Mouse (Mus musculus): ENCODE data around the gene Gpr34. TPM values are rescaled to one million over a fixed set of nuclear protein-coding genes. Genes with fewer than 3 reads are reported as not detected.

Gene Gpr34
- total and polyA plus RNA-seq, 2 experiments from 2014 or later, result 3.9 to 5.6 TPM

DNA sequence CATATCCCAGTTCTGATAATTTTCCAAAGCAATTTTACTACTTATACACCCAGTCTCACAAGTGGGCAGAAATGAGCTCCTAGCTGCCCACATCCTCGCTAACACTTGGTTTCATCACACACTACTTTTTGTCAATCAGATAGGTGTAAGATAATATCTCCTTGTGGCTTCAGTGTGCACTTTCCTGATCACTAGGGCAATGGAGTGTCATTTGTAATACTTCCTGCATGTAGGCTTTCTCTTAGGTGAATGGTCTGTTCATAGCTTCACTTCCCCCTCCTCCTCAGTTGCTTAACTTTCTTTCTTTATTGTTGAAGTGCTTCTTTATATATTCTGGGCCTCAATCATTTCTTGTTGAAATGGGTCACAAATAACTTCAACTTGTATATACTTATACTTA, 20.4 kb downstream of the Gpr34 start:
- ATAC-seq (no peak), DNase-seq (no peak)
- no peak for TF ChIP-seq CTCF (IDR thresholded peaks at IDR 0.05; ENCODE audit: low read depth)
- no peak overlapping the region for H3K9ac ChIP-seq
- H3K4me3 ChIP-seq (ENCODE audit: low read depth, low read length), result no peak overlapping the region
- H3K9me3 ChIP-seq (ENCODE audit: low read length), result no peaks in the 10 kb centered on the region
- no peaks in the 10 kb centered on the region for H3K27me3 ChIP-seq (ENCODE audit: insufficient read depth, low read length)
- WGBS, result 79% methylated on average over 1 of the region's 1 CpGs
- no peak overlapping the region for H3K27ac ChIP-seq (ENCODE audit: low read depth, low read length)
- H3K4me1 ChIP-seq (ENCODE audit: insufficient read depth), result no peaks in the 10 kb centered on the region
- H3K4me2 ChIP-seq (ENCODE audit: low read depth), result no peak overlapping the region
- no peaks in the 10 kb centered on the region for H3K36me3 ChIP-seq (ENCODE audit: insufficient read depth)

DNA sequence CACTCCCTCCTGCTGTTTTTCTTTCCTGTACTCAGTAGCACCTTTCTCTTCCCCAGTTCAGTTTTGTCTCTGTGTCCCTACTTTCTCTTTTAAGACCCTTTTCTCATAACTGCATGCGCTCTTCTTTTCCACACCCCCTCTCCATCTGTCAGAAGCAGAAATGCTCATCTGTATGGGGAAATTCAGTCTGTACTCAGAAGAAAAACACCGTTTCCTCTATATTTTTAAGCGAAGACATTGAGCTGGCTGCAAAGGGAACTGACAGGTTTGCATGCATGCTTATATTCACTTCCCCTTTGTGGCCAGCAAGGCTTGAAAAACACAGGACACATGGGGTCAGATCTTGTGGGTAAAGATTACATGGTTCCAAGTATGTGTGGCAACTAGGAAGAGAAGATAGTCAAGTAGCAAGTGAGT, 23.1 kb downstream of the Gpr34 start:
- WGBS, result 68% methylated on average over 3 of the region's 3 CpGs
- Histone ChIP-seq H3K4me2 (ENCODE audit: low read depth) (no peak overlapping the region), H3K36me3 (ENCODE audit: insufficient read depth) (no peaks in the 10 kb centered on the region), H3K4me1 (ENCODE audit: insufficient read depth) (no peaks in the 10 kb centered on the region), H3K9ac (no peak overlapping the region), H3K27ac (ENCODE audit: low read depth, low read length) (no peak overlapping the region), H3K9me3 (ENCODE audit: low read length) (no peaks in the 10 kb centered on the region), H3K27me3 (ENCODE audit: insufficient read depth, low read length) (no peaks in the 10 kb centered on the region), H3K4me3 (ENCODE audit: low read depth, low read length) (no peak overlapping the region)
- no peak for TF ChIP-seq CTCF (IDR thresholded peaks at IDR 0.05; ENCODE audit: low read depth)
- DNase-seq (no peak), ATAC-seq (no peak)

DNA sequence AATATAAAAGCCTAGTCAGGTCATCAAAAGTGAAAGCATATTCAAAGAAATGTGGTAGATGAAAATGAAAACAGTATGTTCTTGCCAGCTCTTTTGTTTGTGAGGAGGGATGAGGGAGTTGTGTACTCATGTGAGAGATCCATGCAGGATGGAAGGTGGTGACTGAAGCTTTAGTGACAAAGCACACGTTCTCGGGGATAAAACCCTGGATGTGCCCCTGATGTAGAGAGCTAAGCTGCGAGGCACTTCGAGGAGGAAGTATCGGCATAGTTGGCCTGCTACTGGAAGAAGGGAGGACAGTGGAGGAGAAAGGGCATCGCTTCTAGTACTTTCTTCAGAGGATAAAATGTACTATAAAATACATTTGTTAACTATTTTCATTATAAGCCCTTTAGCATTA, 24.0 kb downstream of the Gpr34 start:
- DNase-seq (no peak), ATAC-seq (no peak)
- Histone ChIP-seq H3K4me2 (ENCODE audit: low read depth) (no peak overlapping the region), H3K27ac (ENCODE audit: low read depth, low read length) (no peak overlapping the region), H3K9me3 (ENCODE audit: low read length) (no peaks in the 10 kb centered on the region), H3K9ac (no peak overlapping the region), H3K27me3 (ENCODE audit: insufficient read depth, low read length) (no peaks in the 10 kb centered on the region), H3K4me3 (ENCODE audit: low read depth, low read length) (no peak overlapping the region), H3K36me3 (ENCODE audit: insufficient read depth) (no peaks in the 10 kb centered on the region), H3K4me1 (ENCODE audit: insufficient read depth) (no peaks in the 10 kb centered on the region)
- WGBS, result 83% methylated on average over 6 of the region's 6 CpGs
- TF ChIP-seq CTCF (IDR thresholded peaks at IDR 0.05; ENCODE audit: low read depth), result no peak

DNA sequence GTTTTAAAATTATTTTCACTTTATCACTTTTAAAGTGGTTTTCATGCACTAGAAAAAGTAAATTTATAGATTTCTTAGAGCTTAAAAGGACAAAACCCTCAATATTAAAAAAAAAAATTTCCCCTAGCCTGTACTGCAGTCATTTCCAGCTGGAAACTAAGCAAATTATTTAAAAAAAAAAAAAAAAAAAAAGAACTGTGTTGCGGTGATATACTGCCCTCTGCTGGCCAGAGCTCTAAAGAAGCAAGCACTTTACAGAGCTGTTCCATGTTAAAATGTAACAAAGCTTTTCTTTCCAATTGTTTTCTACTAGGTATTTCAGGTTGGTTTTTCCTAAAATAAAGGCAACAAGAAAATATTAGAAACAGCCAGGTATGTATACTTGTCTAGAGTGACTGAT, 24.8 kb downstream of the Gpr34 start:
- H3K9ac ChIP-seq, result no peak overlapping the region
- H3K27me3 ChIP-seq (ENCODE audit: insufficient read depth, low read length), result no peaks in the 10 kb centered on the region
- H3K36me3 ChIP-seq (ENCODE audit: insufficient read depth), result no peaks in the 10 kb centered on the region
- H3K9me3 ChIP-seq (ENCODE audit: low read length), result no peaks in the 10 kb centered on the region
- 11% methylated on average over 1 of the region's 1 CpGs for WGBS
- H3K4me3 ChIP-seq (ENCODE audit: low read depth, low read length), result no peak overlapping the region
- no peaks in the 10 kb centered on the region for H3K4me1 ChIP-seq (ENCODE audit: insufficient read depth)
- TF ChIP-seq CTCF (IDR thresholded peaks at IDR 0.05; ENCODE audit: low read depth), result peak; percentile 64
- H3K27ac ChIP-seq (ENCODE audit: low read depth, low read length), result no peak overlapping the region
- no peak overlapping the region for H3K4me2 ChIP-seq (ENCODE audit: low read depth)
- no peak; the same call in 1 of the 2 replicates for ATAC-seq
- peak; percentile 71 for DNase-seq

DNA sequence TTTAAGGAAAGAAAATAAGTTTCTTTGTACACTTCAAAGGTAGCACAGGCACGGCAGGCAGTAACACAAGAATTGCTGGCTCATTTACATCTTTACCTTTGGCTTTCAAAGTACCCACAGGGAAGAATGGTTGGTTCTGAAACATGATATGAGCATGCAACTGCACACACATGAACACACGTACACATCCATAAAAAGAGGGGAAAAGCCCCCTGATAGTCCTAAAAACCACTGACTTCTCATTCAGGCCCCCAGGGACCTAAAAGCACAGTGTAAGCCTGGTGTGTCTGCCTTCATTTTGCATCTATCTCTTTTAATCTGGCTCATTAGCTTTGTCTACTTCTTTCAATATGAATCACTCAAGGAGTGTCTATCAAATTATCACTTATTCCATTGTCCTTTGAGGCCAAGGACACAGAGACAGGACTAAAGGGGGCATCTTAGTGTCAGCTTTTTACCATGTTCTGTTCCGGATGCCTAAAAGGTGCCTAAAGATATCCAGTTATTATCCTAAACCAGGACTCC, 26.8 kb downstream of the Gpr34 start:
- H3K9me3 ChIP-seq (ENCODE audit: low read length), result no peaks in the 10 kb centered on the region
- H3K36me3 ChIP-seq (ENCODE audit: insufficient read depth), result no peaks in the 10 kb centered on the region
- DNase-seq (no peak), ATAC-seq (no peak)
- 66% methylated on average over 3 of the region's 3 CpGs for WGBS
- no peak overlapping the region for H3K4me3 ChIP-seq (ENCODE audit: low read depth, low read length)
- H3K27ac ChIP-seq (ENCODE audit: low read depth, low read length), result no peak overlapping the region
- no peaks in the 10 kb centered on the region for H3K4me1 ChIP-seq (ENCODE audit: insufficient read depth)
- TF ChIP-seq CTCF (IDR thresholded peaks at IDR 0.05; ENCODE audit: low read depth), result no peak
- H3K9ac ChIP-seq, result no peak overlapping the region
- no peak overlapping the region for H3K4me2 ChIP-seq (ENCODE audit: low read depth)
- no peaks in the 10 kb centered on the region for H3K27me3 ChIP-seq (ENCODE audit: insufficient read depth, low read length)

DNA sequence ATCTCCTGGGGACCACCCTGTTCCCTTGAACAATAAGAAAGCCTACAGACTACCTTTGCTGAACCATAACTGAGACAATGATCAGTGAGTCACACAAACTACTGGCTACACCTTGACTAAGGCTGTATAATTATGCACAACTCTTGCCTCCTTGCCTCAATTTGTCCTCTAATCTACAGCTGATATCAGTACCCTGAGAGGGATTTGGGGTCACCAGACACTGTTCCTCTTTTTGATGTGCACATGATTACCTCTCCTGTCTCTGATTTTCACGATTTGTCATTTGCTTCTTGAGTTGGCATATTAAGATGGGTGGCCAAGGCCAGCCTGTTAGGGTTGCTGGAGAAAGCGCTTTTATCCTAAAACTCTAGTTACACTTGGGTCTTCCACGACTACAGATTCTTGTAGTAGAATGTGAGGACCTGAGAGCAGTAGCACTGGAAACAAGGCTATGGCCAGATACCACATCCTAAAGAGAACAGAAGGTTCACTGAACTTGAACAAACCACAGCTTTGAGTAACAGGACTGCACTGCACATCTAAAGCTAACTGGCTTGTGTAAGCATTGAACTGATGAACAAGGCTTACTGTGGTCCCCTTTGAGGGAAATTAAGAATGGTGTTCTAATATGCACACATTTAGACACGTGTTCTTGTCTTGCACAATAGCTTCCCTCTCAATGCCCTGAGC, 27.5 kb downstream of the Gpr34 start:
- no peak overlapping the region for H3K4me2 ChIP-seq (ENCODE audit: low read depth)
- TF ChIP-seq CTCF (IDR thresholded peaks at IDR 0.05; ENCODE audit: low read depth), result no peak
- H3K27ac ChIP-seq (ENCODE audit: low read depth, low read length), result no peak overlapping the region
- H3K9ac ChIP-seq, result no peak overlapping the region
- DNase-seq (no peak), ATAC-seq (no peak)
- H3K4me3 ChIP-seq (ENCODE audit: low read depth, low read length), result no peak overlapping the region
- no peaks in the 10 kb centered on the region for H3K9me3 ChIP-seq (ENCODE audit: low read length)
- 72% methylated on average over 4 of the region's 4 CpGs for WGBS
- no peaks in the 10 kb centered on the region for H3K27me3 ChIP-seq (ENCODE audit: insufficient read depth, low read length)
- H3K36me3 ChIP-seq (ENCODE audit: insufficient read depth), result no peaks in the 10 kb centered on the region
- no peaks in the 10 kb centered on the region for H3K4me1 ChIP-seq (ENCODE audit: insufficient read depth)

DNA sequence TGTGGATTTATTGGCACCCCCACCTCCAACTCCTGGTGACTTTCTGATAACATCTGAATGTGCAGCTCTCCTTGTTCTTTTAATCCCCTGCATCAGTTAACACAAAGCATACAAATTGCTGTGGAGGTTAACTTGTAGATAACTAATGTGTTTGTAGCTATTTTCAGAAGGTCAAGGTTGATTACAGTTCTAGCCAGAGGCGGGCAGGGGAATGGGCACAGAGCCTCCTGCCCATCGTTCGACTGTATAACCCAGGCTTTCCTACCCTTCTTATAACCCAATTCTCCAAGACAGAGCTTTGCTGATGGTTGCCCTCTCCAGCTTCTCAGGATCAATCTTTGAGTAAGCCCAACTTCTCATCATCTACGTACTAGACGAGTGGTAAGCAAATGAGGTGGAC, 29.2 kb downstream of the Gpr34 start, which contains the start of gene Gpr82:
TSS of gene Gpr82 (plus strand) at position 301 of the 400 bp plus-strand sequence.
- no peak within 1 kb of the TSS for H3K4me3 ChIP-seq (ENCODE audit: low read depth, low read length)
- H3K9ac ChIP-seq, result no peak within 1 kb of the TSS
- 95% methylated on average over 5 of the region's 5 CpGs for WGBS
- H3K4me2 ChIP-seq (ENCODE audit: low read depth), result no peak within 1 kb of the TSS
- no peaks in the 10 kb centered on the region for H3K4me1 ChIP-seq (ENCODE audit: insufficient read depth)
- no peak for ATAC-seq
- no peak for TF ChIP-seq CTCF (IDR thresholded peaks at IDR 0.05; ENCODE audit: low read depth)
- no peak within 1 kb of the TSS for H3K27ac ChIP-seq (ENCODE audit: low read depth, low read length)
- no peaks in the 10 kb centered on the region for H3K36me3 ChIP-seq (ENCODE audit: insufficient read depth)
- no peak for DNase-seq
- no peaks in the 10 kb centered on the region for H3K9me3 ChIP-seq (ENCODE audit: low read length)
- no peaks in the 10 kb centered on the region for H3K27me3 ChIP-seq (ENCODE audit: insufficient read depth, low read length)
